Mouse (Mus musculus): ENCODE results near the gene Hnf1a.

DNA sequence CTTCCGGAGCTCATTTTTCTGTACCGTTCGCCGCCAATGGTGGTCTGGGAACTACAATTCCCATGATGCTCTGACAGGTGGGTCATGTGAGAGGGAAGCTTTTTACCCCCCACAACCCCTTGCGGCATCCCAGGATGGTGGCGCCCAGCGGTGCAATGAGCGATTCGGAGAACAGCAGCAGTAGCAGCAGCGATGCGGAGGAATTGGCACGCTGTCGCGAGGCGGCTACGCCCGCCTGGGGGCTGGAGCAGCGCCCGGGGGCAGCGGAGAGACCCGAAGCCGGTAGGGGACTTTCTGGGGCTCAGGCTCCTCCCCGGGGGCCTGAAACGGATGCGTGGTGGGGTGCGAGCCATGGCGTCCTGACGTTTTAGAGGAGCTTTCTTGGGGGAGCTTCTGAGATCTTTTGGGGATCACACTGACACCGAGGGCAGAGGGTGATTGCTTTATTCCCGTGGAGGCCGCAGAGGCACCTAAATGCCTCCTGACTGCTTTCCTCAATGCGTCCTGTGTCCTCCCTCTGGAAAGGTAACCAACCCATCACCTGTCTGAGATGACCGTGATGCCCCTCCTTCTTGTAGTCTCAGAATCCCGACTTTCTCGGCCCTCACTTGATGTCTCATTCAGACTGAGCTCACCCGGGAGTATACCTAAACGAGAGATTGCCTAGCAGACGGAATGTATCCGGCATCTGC lies 28.7 kb downstream of the Hnf1a start, which contains the start of gene 2210016L21Rik:
- TF ChIP-seq EP300 (optimal IDR thresholded peaks at IDR 0.05) (no peak), CTCF (IDR thresholded peaks at IDR 0.05; ENCODE audit: low read depth) (peak; percentile 44)

Data from stomach, postnatal 0 days (tissue).